Mouse (Mus musculus) CH12.LX (cell line): ENCODE data around the gene Slx4ip. TPM values are rescaled to one million over a fixed set of nuclear protein-coding genes. Genes with fewer than 3 reads are reported as not detected.

Experiments used
- DNase-seq: peaks from one replicate; pipeline ENCODE4 v3.0.0-alpha.2; 2013; ENCODE audit errors: extremely low read depth
- H3K27ac ChIP-seq: 2 replicates; pipeline ENCODE4 v1.5.1; 2012; ENCODE audit warnings: low read depth, mild to moderate bottlenecking, control low read depth, moderate library complexity; ENCODE audit not compliant: insufficient read depth
- H3K27me3 ChIP-seq: replicated peaks from 2 replicates; pipeline ENCODE3; 2012; ENCODE audit warnings: inconsistent platforms
- H3K36me3 ChIP-seq, 2 experiments: replicated peaks in 1 of 2; 2 replicates each; pipeline versions ENCODE3 to v1.6.1; 2012; ENCODE audit warnings: inconsistent platforms in 1 of 2, low read length in 1 of 2, mild to moderate bottlenecking in 1 of 2, mixed read lengths in 1 of 2, moderate library complexity in 1 of 2; ENCODE audit not compliant: control insufficient read depth in 1 of 2, insufficient read depth in 1 of 2
- H3K4me1 ChIP-seq, 2 experiments: 2 replicates each; pipeline ENCODE4 v1.6.1; 2012; ENCODE audit warnings: inconsistent platforms in 1 of 2, moderate library complexity in 1 of 2; ENCODE audit not compliant: insufficient read depth in 2 of 2, control insufficient read depth in 1 of 2
- H3K4me2 ChIP-seq: 2 replicates; pipeline ENCODE4 v1.6.1; 2012; ENCODE audit warnings: low read depth, mild to moderate bottlenecking, control low read depth; ENCODE audit not compliant: poor library complexity, insufficient read depth, severe bottlenecking
- H3K4me3 ChIP-seq, 3 experiments: fragments of 150-350 bp in 1 of 3; sonication (generic) in 1 of 3; replicated peaks in 1 of 3; 2 replicates each; pipeline versions ENCODE3 to v1.5.1; 2011 to 2012; ENCODE audit warnings: low read depth in 2 of 3, low read length in 2 of 3, mild to moderate bottlenecking in 2 of 3, moderate library complexity in 2 of 3, control low read depth in 1 of 3, improper control_type of control experiment in 1 of 3, inconsistent platforms in 1 of 3, mixed read lengths in 1 of 3; ENCODE audit not compliant: poor library complexity in 1 of 3
- H3K79me2 ChIP-seq: replicated peaks from 2 replicates; pipeline ENCODE4 v1.6.1; 2012; ENCODE audit warnings: mild to moderate bottlenecking, moderate library complexity; ENCODE audit not compliant: control insufficient read depth, poor library complexity, insufficient read depth, severe bottlenecking; ENCODE audit errors: extremely low read depth
- H3K9ac ChIP-seq: 2 replicates; pipeline ENCODE4 v1.6.1; 2012; ENCODE audit warnings: low read depth, mild to moderate bottlenecking, control low read depth, moderate library complexity; ENCODE audit not compliant: insufficient read depth
- H3K9me3 ChIP-seq: replicated peaks from 2 replicates; pipeline ENCODE3; 2012; ENCODE audit warnings: low read length, inconsistent platforms, mixed read lengths
- BHLHE40 ChIP-seq: IDR thresholded peaks from 2 replicates; pipeline ENCODE4 v1.6.1; 2011; ENCODE audit warnings: mild to moderate bottlenecking, low read depth, low read length, improper control_type of control experiment
- CHD1 ChIP-seq: IDR thresholded peaks from 2 replicates; pipeline ENCODE4 v1.6.1; 2012; ENCODE audit warnings: low read depth, low read length, improper control_type of control experiment, inconsistent platforms
- CHD2 ChIP-seq: IDR thresholded peaks from 2 replicates; pipeline ENCODE4 v1.6.1; 2011; ENCODE audit warnings: low read length, improper control_type of control experiment
- CTCF ChIP-seq, 2 experiments: IDR thresholded peaks in 1 of 2; conservative IDR thresholded peaks in 1 of 2; 2 replicates each; pipeline ENCODE4 v1.5.1; 2011 to 2012; ENCODE audit warnings: low read depth in 2 of 2, low read length in 2 of 2, improper control_type of control experiment in 1 of 2, inconsistent platforms in 1 of 2, mild to moderate bottlenecking in 1 of 2, moderate library complexity in 1 of 2
- E2F4 ChIP-seq: IDR thresholded peaks from 2 replicates; pipeline ENCODE4 v1.6.1; 2011; ENCODE audit warnings: low read depth, low read length, improper control_type of control experiment; ENCODE audit not compliant: insufficient replicate concordance
- EP300 ChIP-seq: IDR thresholded peaks from 2 replicates; pipeline ENCODE4 v1.6.1; 2011; ENCODE audit warnings: low read length, improper control_type of control experiment
- ETS1 ChIP-seq: conservative IDR thresholded peaks from 2 replicates; pipeline ENCODE4 v1.6.1; 2012; ENCODE audit warnings: low read depth, mild to moderate bottlenecking, inconsistent platforms, low read length, improper control_type of control experiment, moderate library complexity
- HCFC1 ChIP-seq: IDR thresholded peaks from 2 replicates; pipeline ENCODE4 v1.6.1; 2012; ENCODE audit warnings: low read depth, mild to moderate bottlenecking, inconsistent platforms, low read length, improper control_type of control experiment
- IRF4 ChIP-seq: IDR thresholded peaks from 2 replicates; pipeline ENCODE4 v1.6.1; 2014; ENCODE audit warnings: low read depth, mild to moderate bottlenecking, inconsistent platforms, low read length, improper control_type of control experiment
- JUND ChIP-seq: conservative IDR thresholded peaks from 2 replicates; pipeline ENCODE4 v1.6.1; 2011; ENCODE audit warnings: low read depth, low read length, improper control_type of control experiment
- KAT2A ChIP-seq: IDR thresholded peaks from 2 replicates; pipeline ENCODE4 v1.6.1; 2012; ENCODE audit warnings: low read length, improper control_type of control experiment, inconsistent platforms; ENCODE audit not compliant: insufficient replicate concordance
- MAFK ChIP-seq: IDR thresholded peaks from 2 replicates; pipeline ENCODE4 v1.6.1; 2011; ENCODE audit warnings: low read length, improper control_type of control experiment; ENCODE audit not compliant: insufficient replicate concordance
- MAX ChIP-seq: IDR thresholded peaks from 2 replicates; pipeline ENCODE4 v1.6.1; 2011; ENCODE audit warnings: low read length, improper control_type of control experiment
- MAZ ChIP-seq: IDR thresholded peaks from 2 replicates; pipeline ENCODE4 v1.6.1; 2012; ENCODE audit warnings: low read depth, mild to moderate bottlenecking, inconsistent platforms, low read length, improper control_type of control experiment, moderate library complexity
- MEF2A ChIP-seq: IDR thresholded peaks from 2 replicates; pipeline ENCODE4 v1.6.1; 2014; ENCODE audit warnings: low read depth, mild to moderate bottlenecking, inconsistent platforms, low read length, improper control_type of control experiment, borderline replicate concordance
- MXI1 ChIP-seq: IDR thresholded peaks from 2 replicates; pipeline ENCODE4 v1.6.1; 2011; ENCODE audit warnings: mild to moderate bottlenecking, low read depth, low read length, improper control_type of control experiment
- NELFE ChIP-seq: IDR thresholded peaks from 2 replicates; pipeline ENCODE4 v1.6.1; 2011; ENCODE audit warnings: low read depth, low read length, improper control_type of control experiment
- PAX5 ChIP-seq: IDR thresholded peaks from 2 replicates; pipeline ENCODE4 v1.6.1; 2012; ENCODE audit warnings: low read length, inconsistent platforms, mixed read lengths
- POLR2A ChIP-seq: IDR thresholded peaks from 2 replicates; pipeline ENCODE4 v1.6.1; 2011; ENCODE audit warnings: low read depth, mild to moderate bottlenecking, improper control_type of control experiment, low read length
- RAD21 ChIP-seq: IDR thresholded peaks from 2 replicates; pipeline ENCODE4 v1.6.1; 2011; ENCODE audit warnings: low read depth, mild to moderate bottlenecking, low read length, improper control_type of control experiment, moderate library complexity
- SIN3A ChIP-seq: IDR thresholded peaks from 2 replicates; pipeline ENCODE4 v1.6.1; 2012; ENCODE audit warnings: low read length, improper control_type of control experiment, inconsistent platforms
- SMC3 ChIP-seq: IDR thresholded peaks from 2 replicates; pipeline ENCODE4 v1.6.1; 2011; ENCODE audit warnings: low read depth, low read length, improper control_type of control experiment
- TCF12 ChIP-seq: IDR thresholded peaks from 2 replicates; pipeline ENCODE4 v1.6.1; 2014; ENCODE audit warnings: low read depth, mild to moderate bottlenecking, inconsistent platforms, low read length, improper control_type of control experiment
- ZC3H11A ChIP-seq: IDR thresholded peaks from 2 replicates; pipeline ENCODE4 v1.6.1; 2012; ENCODE audit warnings: low read depth, mild to moderate bottlenecking, inconsistent platforms, low read length, improper control_type of control experiment
- dilution Hi-C: fragments of 300-500 bp; cut with MboI; formaldehyde crosslinking; loops from 2 replicates; pipeline ENCODE4 v1.14.3; 2020; ENCODE audit warnings: low sequenced_read_pairs; ENCODE audit not compliant: extremely low pct_unique_long_range_greater_than_20kb, extremely low pct_ligation_motif_present
- in situ Hi-C: fragments of 300-500 bp; cut with MboI; formaldehyde crosslinking; loops from 3 replicates; pipeline ENCODE4 v1.14.3; 2019; ENCODE audit warnings: low sequenced_read_pairs, low pct_ligation_motif_present, low pct_unique_long_range_greater_than_20kb, mixed read lengths
- polyA plus RNA-seq: library from polyadenylated mRNA; unstranded; fragments of >175 nt; gene quantifications from 2 replicates; pipeline ENCODE4 v1.2.1, GENCODE M21; 2012; ENCODE audit warnings: low read depth; ENCODE audit not compliant: insufficient read length
- total RNA-seq, 2 experiments: library from RNA; depleted of rRNA; stranded (reverse); fragments of 300-350 nt in 1 of 2; fragments of >200 nt in 1 of 2; gene quantifications; 2 replicates each; pipeline ENCODE4 v1.2.3; 2012 to 2014

Gene Slx4ip
- total and polyA plus RNA-seq, 3 experiments, result 4.1 to 6.7 (median 4.7) TPM

DNA sequence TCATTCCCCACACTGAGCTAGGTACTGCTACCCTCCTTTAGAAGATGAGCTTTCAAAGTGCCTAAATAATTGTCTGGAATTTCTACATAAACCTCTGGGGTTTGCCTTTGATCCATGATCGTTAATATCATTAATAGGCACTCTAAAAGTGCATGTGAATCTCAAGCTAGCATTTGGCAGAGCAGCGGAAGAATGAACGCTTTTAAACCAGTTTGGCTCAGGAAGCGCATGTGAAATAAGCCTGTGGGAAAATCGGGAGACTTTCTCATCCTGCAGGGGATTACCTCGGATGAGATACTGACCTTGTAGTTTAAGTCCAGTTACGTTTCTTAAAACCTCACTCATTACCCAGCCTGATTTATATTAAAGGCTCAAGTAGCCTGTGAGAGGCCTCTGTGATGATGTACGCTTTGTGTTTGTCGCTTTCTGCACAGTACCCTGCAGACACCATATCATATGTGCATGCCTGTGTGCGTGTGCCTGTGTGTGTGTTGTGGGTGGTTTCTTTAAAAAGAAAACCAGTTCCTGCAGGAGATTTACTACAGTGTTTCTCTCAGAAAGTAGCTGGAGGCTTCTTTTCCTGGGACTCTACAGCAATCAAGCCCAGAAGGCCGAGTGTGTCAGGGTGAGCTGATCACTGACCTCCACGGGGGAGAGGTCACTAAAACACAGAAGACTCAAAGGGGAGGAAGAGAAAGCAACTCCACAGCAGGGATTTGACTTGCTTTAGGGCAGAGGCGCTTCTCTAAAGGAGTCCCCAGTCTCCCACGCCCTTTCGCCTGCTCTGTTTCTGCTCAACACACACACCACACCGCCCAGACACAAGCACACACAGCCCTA, 182.7 kb downstream of the Slx4ip start:
- no peaks in the 10 kb centered on the region for H3K79me2 ChIP-seq
- H3K4me3 ChIP-seq, result no peak overlapping the region
- no peak for DNase-seq
- peaks cover 0 to 2% of the 10 kb centered on the region in 2 experiments for H3K36me3 ChIP-seq
- in situ Hi-C loops, result no loop called here
- H3K27ac ChIP-seq, result no peak overlapping the region
- H3K9me3 ChIP-seq, result no peaks in the 10 kb centered on the region
- TF ChIP-seq CHD2 (no peak), RAD21 (no peak), SIN3A (no peak), MAFK (no peak), MAX (no peak), HCFC1 (no peak), TCF12 (no peak), NELFE (no peak), CHD1 (no peak), EP300 (no peak), ZC3H11A (no peak), KAT2A (no peak), POLR2A (no peak), MXI1 (no peak)
- no peaks in the 10 kb centered on the region for H3K4me1 ChIP-seq
- no peak overlapping the region for H3K4me2 ChIP-seq
- dilution Hi-C loops, result no loop called here
- H3K27me3 ChIP-seq, result no peaks in the 10 kb centered on the region
- no peak overlapping the region for H3K9ac ChIP-seq

- Histone ChIP-seq H3K4me2 (no peak overlapping the region), H3K9me3 (no peaks in the 10 kb centered on the region), H3K9ac (no peak overlapping the region), H3K36me3 (no peaks in the 10 kb centered on the region), H3K27ac (no peak overlapping the region), H3K27me3 (no peaks in the 10 kb centered on the region), H3K79me2 (no peaks in the 10 kb centered on the region), H3K4me1 (no peaks in the 10 kb centered on the region), H3K4me3 (no peak overlapping the region)
- in situ Hi-C loops (no loop called here), dilution Hi-C loops (no loop called here)
- no peak for DNase-seq
- TF ChIP-seq PAX5, result no peak
- TF ChIP-seq SMC3, result no peak
- TF ChIP-seq ETS1, result no peak
- TF ChIP-seq KAT2A, result no peak
- TF ChIP-seq POLR2A, result no peak
- no peak for TF ChIP-seq TCF12
- TF ChIP-seq E2F4, result no peak
- no peak for TF ChIP-seq IRF4
- no peak for TF ChIP-seq MAZ
- no peak for TF ChIP-seq BHLHE40
- no peak for TF ChIP-seq JUND
- TF ChIP-seq MEF2A, result no peak
- TF ChIP-seq CTCF (conservative IDR thresholded peaks at IDR 0.05 in 1 of 2, IDR thresholded peaks at IDR 0.05 in 1 of 2; ENCODE audit: low read depth in 2 of 2, low read length in 2 of 2), result no peak
- TF ChIP-seq, all 38 proteins: peak for 0
Measured at GRCm38 (mm10) chr2:137074313-137074620, 183.2 kb downstream of the Slx4ip start.
